ENCODE assay signal across 1 mouse cellular context in genomic region chr4:108664407-108664806, GRCm38 (mm10).
TF ChIP-seq lines count a peak whose summit lies in the region.

No protein-coding gene starts in this region.

TF ChIP-seq in MEL, 35 proteins besides CTCF, POLR2A, EP300 and RAD21:
- TF ChIP-seq MEF2A (IDR thresholded peaks at IDR 0.05; ENCODE audit: extremely low read depth, insufficient replicate concordance, low read depth, low read length, poor library complexity, severe bottlenecking) = no peak
- TF ChIP-seq MAFK (IDR thresholded peaks at IDR 0.05; ENCODE audit: borderline replicate concordance, low read depth, low read length) = no peak
- no peak for TF ChIP-seq CHD2 (IDR thresholded peaks at IDR 0.05; ENCODE audit: low read length)
TF ChIP-seq in MEL: peak in this region for 0.
